1 mouse cellular context compared by ENCODE assay signal in the genomic region with DNA sequence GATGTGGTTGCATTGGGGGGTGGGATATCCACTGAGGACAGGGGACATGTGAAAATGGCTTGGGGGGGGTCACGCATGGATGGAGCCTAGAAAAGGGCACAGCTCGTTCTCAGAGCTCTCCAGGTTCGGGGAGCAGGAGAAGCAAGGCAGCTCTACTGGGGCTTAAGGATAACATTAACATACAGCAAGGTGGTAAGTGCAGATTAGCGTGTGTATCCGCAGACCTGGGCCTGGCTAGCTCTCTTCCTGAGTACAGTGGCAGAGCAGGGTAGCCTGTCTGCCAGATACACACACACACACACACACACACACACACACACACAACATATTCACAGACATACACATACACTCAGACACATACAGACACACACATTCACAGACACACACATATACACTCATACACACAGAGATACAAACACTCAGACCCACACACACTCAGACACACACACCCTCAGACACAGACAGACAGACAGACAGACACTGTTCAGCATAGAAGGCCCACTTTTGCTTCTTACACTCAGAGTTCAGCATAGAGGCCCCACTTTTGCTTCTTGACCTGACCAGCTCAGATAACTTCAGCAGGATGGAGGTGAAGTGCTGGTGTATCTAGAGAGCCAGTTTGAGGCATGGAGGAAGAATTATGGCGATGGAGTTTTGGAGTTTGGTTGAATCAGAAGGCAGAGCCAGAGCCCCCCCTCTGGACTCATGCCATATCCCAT.
TF ChIP-seq lines count a peak whose summit lies in the region.

No protein-coding gene starts in this region.

TF ChIP-seq in MEL, 35 proteins besides CTCF, POLR2A, EP300 and RAD21 (continued from another document):
- no peak for TF ChIP-seq JUND (IDR thresholded peaks at IDR 0.05; ENCODE audit: low read depth, low read length)
- peak; percentile 61 for TF ChIP-seq TCF12 (IDR thresholded peaks at IDR 0.05; ENCODE audit: low read depth, low read length)
- TF ChIP-seq KAT2A (conservative IDR thresholded peaks at IDR 0.05; ENCODE audit: low read depth, low read length): no peak
- TF ChIP-seq GATA1 (IDR thresholded peaks at IDR 0.05; ENCODE audit: low read depth, low read length): peak; percentile 38; the same call in 1 of the 2 replicates
- no peak for TF ChIP-seq MAFK (IDR thresholded peaks at IDR 0.05; ENCODE audit: borderline replicate concordance, low read depth, low read length)
TF ChIP-seq in MEL: peak in this region for 3.
